Mouse (Mus musculus): ENCODE data around the gene Fhit. TPM values are rescaled to one million over a fixed set of nuclear protein-coding genes. Genes with fewer than 3 reads are reported as not detected.

Gene Fhit
- total RNA-seq, 2 experiments from 2014 or later, result 1.7 to 2.0 TPM

DNA sequence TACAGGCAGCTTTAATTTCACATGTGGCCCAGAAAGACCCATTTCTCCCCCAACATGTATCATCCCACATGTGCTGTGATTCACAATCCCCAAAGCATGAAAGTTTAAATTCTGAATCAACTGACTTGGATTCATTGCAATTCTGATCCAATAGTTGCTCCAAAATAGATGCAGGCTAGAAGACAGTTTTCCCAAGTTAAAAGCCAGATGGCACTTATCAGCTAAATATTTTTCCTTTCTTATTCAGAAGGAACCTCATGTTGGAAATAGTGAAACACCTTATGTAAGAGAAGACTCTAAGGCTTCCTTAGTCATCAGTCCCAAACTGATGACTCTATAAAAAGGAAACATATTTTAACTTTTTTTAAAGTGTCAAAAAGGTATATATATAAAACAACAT, 815.9 kb downstream of the Fhit start:
- DNase-seq, result no peak

DNA sequence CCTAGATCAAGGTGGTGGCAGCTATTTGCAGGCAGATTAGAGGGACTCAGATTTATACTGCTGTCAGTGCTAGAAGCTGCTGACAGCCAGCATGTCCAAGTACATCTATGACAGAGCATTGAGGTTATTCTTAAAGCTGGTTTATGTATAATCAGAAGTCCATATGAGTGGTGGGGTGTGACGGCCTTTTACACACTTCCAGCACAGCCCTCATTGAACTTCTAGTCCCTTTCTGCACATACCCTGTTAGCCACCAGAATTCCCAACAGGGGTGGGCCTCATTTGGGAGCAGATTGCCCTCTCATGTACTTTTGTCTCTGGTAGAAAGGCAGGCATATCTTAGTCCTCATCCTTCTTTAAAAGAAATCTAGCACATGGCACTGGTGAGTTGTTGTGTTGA, 817.8 kb downstream of the Fhit start:
- DNase-seq, result no peak

DNA sequence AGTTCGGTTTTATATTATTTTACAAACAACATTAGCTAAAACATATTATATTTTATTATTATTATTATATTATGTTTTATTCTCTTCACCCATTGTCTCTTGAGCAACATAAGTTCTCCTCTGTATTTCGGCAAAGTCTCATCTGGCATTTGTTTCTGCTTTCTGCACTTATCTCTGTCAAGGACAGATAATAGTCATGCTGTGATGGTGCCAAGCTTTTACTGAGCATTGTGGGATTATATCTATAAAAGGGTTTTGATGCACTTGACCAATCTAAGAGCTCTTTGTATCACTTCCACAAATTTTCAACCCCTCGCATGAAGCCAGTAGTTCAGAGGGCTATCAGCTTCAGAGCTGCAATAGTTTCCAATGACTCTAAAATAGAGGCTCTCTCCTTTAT, 845.1 kb downstream of the Fhit start:
- no peak for DNase-seq

DNA sequence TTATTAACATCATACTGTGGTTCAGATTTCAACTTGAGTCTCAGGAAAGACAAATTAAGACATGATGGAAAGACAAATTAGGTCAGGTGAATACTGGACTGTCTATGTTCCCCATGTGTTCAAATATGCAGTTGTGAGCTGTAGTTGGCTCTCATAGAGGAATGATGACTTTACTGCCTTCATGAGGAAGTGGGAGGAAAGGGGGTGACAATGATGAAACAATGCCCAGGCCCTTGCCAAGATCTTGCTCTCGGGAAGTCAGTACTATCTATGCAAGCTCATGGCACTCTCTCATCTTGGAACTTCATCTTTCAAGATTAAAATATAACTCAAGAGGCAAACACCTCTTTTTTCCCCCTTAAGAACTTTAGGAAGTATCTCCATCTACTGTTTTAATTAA, 849.6 kb downstream of the Fhit start:
- DNase-seq, result no peak

DNA sequence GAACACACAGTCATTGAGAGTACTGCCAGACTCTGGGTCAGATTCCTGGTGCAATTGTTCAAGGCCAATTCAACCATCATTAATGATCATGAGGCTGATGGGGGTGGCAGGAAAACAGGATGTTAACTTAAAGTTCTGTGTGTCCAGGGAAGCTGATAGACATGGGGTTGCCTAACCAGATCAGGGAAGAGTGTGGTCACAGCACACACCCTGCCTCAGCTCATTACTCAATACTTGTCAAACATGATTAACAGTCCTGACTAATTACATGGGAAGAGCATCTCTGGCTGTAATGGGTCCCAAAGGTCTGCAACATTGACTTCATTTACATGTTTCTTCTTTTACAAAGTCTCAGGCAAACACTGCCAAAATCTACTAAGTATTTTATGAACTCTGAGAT, 856.5 kb downstream of the Fhit start:
- DNase-seq, result no peak

DNA sequence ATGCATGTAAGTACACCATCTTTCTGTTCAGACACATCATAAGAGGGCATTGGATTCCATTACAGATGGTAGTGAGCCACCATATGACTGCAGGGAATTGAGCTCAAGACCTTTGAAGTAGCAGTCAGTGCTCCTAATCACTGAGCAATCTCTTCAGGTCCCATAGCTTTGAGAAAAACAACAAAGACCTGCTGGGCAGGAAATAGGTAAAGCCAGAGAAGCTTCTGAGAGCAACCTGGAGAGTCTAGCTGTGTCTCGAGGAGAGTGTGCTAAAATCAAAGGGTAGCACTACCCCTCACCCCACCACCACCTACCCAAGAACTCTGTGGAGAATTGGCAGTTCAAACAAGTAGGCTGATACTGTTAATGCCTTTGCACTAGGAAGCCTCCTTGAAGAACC, 860.3 kb downstream of the Fhit start:
- DNase-seq, result no peak

DNA sequence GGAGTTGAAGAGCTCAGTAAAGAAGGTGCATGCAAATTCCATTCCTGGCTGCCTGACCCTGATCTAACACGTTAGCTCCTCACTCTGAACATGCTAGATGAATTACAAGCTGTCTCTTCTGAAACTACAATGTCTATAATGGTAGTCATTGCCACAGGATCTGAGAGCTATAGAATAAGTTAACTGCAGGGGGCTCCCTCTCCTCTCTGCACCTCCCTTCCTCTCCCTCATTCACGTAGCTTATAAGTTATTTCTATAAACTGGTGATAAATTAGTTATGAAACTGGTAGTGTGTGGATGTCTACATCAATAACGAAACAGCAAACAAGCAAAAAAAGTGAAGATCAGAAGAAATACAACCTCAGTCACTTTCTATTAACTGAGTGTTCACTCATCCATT, 860.9 kb downstream of the Fhit start:
- no peak for DNase-seq

DNA sequence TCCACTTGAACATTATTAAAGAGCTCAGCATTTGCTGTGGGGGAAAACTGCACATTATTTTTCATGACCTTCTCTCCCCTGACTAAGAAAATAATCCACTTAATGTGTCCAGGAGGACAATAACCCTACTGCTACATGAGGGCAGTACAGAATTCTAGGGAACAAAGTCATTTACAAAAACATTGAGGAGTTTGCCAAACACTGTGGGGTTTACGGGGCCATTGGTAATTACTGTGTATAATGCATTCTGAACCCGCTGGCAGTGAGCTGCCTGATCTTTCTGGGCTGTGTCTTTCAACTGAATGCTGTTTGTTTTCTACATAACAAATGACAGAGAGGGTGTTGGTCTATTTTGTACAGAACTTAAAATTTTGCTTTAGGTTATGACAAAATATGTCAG, 862.8 kb downstream of the Fhit start:
- DNase-seq, result no peak

DNA sequence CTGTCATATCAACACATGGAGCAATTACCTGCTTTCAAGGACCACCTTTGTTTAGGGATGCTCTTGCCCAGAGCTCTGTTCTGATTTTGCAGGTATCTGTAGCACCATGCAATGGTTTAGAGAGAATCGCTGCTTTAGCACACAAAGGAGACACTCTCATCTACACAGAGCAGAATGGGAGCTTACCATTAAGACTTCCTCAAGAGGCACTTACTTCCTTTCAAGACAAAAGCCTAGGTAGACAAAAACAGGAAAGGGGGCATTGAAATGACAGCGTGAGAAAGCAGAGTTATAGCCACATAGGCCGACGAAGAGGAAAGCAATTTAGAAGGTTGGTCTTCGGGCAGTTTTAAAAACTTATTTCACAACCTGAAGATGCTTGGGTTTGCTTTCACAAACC, 872.8 kb downstream of the Fhit start:
- no peak for DNase-seq

DNA sequence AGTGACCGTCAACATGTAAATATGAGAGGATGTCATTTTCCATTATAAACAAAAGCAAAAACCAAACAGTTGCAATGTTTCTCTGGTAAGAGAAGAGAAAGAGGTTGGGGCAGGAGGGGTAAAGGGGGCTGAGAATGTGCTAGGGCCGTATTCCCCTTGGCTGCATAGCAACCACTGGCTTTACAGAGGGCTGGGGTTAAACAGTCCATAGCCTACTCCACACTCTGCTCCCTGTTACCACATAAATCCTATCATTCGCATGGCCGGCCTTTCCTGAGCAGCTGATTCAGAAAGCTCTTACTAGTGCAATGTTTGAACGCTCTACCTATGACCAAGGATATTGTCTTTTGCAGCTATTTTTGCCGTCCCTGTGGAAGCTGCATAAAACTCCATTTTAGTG, 875.8 kb downstream of the Fhit start:
- DNase-seq, result no peak

DNA sequence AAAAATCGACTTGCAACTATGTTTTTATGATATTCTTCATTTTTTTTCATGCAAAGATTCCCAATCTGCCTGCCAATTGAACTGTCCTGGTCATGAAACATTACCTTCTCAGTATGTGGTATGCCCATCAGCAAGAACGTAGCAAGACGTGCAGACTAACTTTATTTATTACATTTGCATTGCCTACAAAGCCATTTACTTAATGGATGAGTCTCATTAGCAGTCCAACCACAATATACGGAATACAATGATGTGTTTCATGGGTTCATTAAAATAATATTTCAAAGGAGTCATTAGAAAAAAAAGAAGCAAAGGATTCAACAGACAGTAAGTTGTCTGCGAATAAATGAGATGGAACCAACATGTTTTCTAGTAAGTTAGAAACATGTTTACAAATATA, 933.1 kb downstream of the Fhit start:
- no peak for DNase-seq

DNA sequence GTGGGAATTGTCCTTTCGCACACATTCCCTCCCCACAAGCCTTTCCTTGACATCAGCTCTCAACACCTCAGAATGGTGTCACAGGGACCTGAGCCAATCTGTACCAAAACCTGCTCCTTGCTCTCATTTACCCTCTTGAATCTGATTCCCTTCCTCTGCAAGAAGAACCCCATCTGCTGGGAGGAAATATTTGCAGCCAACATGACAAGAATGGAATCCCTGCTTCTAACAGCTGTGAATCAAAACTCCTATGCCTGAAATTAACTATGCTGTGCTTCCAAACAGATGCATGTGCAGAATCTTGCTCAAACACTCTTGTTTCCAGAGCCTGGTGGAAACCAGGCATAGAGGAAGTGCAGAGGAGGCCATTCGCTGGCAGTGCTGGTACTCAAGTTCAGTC, 940.0 kb downstream of the Fhit start:
- DNase-seq, result no peak

DNA sequence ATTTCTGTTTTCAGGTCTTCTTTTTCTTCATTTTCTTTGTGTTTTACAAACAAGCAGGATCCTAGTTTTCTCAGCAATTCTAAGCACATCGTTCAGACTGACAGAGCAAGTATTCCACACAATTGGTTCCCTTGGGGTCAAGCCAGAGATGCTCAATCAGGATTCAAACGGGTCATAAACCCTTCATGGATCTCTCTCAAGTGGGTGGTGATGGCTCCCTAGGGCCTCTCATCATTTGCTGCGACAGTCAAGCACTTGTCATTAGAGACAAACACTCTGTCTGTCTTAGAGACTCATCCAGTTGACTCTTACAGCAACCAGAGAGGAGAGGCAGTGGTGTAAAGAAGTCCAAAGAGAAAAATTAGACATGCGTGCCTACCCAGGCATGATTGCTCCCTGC, 948.6 kb downstream of the Fhit start:
- DNase-seq, result no peak

DNA sequence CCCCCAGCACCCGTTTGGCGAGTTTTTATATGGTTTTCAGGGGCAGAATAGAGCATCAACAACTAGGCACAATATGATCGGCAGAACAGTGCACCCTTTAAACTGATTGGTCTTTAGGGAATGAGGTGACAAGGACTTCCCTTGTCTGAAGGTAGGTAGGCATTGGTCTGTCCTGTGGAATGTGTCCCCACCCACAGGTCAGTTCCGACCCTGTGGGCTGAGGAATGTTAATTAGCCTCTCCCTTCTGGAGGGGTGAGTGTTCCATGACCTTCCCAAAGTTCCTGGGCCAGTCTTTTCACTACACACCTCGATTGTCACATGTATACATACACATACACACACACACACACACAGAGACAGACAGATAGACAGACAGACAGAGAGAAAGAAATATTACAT, 950.7 kb downstream of the Fhit start:
- no peak for DNase-seq

DNA sequence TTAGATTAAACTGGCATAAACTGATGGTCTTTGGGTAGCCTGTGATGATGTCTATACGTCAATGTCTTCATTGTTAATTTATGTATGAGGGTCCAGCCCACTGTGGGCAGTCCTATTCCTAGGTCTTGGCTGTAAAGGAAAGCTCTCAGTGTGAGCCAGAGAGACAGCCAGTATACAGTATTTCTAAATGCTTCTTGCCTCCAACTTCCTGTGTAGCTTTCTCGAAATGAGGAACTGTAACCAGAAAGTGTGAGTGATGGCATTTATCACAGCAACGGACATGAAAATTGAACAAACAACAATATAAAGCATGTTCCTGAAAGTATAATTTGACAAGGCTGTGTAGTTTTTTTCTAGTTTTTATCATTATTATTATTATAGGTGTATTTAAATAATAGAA, 952.8 kb downstream of the Fhit start:
- DNase-seq, result no peak

DNA sequence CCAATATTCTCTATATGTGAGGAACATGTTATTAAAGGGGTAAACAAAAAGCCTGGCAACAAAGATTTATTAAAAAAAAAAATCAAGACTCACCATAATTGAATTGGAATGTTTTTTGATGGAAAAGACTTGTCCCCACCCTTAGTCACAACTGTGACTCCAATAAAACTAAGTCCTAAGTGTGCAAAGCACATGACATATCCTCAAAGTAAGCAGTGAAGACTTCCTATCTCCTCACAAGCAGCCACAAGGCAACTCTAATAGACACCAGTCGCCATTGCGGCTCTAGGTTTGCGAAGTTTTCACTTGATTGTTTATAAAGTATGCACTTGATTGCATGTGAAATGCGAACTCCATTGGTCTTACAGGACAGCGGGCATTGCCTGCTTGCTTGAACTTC, 956.1 kb downstream of the Fhit start:
- DNase-seq, result no peak

DNA sequence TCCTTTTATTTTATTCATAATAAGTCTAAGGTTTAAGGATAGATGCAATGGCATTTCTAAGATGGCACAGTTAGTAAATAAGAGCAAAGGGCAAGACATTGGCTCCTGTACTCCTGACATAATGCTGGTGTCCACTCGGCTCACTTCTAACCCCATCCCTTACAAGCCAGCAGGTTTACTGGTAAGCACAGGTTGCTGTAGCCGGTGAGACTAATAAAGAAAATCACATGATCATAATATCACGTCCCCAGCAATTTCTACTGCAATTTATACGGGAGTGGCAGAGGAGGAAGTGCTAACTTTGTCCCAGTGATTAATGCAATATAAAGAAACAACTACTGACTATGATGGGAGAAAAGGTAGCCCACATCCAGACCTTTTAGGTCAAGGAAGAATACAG, 956.5 kb downstream of the Fhit start:
- no peak for DNase-seq

DNA sequence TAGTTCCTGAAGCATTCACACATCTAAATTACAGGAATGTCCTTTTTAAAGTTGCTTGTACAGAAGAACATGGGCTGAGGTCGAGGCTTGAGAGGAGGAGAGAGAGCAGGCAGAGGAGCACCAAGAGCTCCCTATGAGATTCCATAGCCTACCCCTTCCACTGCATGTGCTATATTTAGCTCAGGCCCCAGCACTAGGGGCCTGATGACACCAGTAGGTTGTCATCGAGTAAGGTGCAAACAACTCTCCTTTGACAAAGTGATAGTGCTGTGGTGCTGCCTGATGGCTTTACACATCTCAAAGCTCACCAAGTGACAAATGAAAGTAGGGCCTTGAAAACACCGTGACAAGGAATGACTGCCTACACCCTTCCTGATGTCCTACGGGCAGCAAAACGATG, 967.7 kb downstream of the Fhit start:
- DNase-seq, result no peak

DNA sequence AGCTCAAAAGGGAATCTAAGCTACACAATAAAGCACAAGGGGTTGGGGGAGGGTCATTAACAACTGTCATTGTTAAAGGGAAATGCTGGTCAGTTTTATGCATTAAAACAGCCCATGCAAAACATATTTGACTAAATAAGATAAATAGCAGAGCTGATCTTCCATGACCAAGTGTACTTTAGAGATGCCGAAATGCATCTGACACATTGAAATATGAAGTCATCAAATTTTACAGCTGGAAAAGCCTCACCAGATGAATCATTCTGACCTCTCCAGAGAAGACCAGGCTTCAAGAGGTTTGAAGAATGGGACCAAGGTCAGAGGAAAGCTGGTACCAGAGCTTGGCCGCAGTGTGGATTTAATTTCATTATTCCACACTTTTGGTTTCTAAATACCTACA, 990.1 kb downstream of the Fhit start:
- DNase-seq, result no peak

DNA sequence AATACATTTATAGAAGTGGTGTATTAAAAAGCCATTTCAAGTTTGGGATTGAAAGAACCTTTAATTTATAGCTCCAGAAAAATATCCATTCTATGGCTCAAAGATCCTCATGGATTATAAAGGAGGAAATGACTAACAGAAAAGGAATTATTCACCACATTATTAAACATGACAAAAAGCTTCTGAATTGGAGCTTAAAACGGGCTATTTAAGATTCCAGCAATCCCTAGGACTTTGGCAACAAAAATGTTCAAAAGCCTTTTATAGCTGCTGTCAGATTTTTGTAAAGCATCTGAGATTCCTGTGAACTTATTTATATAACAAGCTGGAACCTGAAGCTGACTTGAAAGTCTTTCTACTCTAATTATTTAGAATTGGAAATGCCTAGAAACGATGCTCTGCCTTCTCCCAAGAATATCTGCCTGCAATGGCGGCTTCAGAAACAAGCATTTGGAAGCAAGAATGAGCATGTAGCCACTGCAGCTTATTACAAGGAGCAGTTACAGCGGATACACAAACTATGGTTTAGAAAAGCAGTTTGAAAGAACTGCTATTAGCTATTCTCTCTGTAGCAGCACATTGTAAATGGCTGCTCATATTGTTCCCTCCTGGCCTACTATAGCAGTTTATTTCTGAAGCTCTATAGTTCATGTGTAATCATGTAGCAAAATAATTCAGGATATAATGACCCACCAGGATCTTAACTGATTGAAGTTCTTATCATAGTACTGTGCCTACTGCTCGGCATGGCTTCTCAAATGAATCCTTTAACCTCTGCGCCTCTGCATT, 995.0 kb downstream of the Fhit start:
- DNase-seq, result no peak

DNA sequence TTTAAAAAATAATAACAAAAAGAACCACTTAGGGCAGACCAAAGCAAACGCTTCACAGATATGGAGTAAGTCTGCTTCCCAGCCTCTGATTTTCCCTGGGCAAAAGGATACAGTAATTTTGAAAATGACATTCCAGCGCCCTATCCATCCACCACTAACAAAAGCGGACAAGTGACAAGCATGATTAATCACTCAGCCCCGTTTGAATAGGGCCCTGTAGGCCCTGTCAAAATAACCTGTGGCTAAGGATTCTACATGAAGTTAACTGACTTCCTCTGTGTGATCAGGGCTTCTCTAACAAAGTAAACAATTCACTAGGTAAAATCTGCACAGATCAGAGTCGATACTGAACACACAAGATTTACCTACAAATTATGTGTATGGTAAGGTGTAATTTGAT, 1012.0 kb downstream of the Fhit start:
- DNase-seq, result no peak

DNA sequence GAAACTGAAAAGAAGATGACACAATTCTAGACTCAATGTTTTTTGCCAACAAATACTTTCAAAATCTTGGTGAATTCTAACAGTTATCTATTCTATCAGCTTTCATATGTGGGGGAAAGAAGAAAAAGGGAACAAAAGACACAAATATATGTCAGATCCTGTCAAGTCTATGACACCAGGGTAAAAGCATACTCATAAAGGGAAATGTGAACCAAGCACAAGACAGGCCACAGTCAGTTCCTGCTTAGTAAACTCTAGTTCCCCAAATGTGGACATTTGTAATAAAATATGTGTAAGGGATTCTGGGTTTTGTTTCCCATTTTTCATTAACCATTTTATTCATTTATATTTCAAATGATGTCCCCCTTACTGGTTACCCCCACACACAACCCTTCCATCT, 1022.5 kb downstream of the Fhit start:
- no peak for DNase-seq

DNA sequence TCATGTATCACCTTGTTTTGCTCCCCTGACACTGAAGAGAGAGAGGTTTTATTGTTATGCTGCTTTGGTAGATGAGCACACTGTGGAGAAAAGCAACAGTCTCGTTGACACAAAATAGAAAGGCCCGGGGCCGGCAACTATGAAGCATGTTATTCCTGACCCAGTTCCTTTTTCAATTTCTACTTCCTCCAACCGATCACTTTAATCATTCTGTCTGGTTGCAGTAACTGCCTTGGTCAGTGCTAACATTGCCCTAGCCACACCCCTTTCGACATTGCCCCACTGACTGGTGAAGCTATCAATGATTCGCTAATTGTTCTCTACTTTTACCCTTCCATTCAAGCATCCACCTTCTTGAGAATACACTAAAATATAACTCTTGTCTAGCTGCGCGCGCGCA, 1028.0 kb downstream of the Fhit start:
- no peak for DNase-seq

DNA sequence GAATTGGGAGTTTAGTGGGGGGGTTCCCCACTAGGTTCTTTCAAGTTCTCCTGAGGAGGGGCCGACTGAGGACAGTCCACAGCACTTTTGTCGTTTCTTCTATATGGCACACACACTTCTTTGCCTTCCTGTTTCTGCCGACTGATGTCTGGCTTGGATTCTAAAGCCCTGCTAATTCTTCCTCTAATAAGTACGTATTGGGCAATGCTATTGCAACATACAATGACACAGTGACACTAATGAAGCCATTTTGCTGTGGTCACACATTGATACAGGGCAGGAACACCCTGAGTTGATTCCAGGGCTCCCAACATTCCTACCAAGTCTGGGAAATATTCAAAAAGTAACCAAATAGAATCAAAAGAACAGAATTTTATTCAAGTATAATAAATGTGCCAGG, 1032.2 kb downstream of the Fhit start:
- no peak for DNase-seq

DNA sequence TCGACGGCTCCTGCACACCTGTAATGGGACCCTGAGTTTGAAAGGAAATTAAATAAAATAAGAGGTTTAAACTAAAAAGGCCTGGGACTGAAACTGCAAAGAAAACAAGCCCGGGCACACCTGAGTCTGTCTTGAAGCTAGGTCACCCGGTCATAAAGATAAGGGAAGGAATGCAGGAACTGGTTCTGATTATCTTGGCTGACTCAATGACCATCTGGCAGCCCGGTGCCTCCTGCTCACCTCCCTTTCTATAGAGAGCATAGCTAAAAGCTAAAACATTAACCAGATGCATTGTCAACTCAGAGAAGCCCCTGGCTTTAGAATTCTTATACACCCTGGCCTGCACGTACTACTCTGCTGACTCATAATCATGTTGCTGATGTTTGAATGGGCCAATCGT, 1032.7 kb downstream of the Fhit start:
- no peak for DNase-seq

Measured in gastrocnemius, postnatal 25 days (tissue).